Mouse (Mus musculus) megakaryocyte progenitor cell, adult 5-6 weeks (primary cell): ENCODE measurements at regions not wholly inside any gene's neighbourhood (a gene's known extent, or its start where the extent isn't known, plus 50 kb on each side); places are given as distances from the start of the nearest gene placed in this dataset.
"Not testable (repeated sequence)": the region's sequence is repeated elsewhere in the genome, so short reads cannot be mapped to it uniquely, and the experiment has no call there.

Experiments
- ATAC-seq: replicated peaks from 2 replicates; pipeline ENCODE4 v1.8.0; 2016; ENCODE audit warnings: mild to moderate bottlenecking, moderate TSS enrichment, inconsistent platforms; ENCODE audit not compliant: poor library complexity

DNA sequence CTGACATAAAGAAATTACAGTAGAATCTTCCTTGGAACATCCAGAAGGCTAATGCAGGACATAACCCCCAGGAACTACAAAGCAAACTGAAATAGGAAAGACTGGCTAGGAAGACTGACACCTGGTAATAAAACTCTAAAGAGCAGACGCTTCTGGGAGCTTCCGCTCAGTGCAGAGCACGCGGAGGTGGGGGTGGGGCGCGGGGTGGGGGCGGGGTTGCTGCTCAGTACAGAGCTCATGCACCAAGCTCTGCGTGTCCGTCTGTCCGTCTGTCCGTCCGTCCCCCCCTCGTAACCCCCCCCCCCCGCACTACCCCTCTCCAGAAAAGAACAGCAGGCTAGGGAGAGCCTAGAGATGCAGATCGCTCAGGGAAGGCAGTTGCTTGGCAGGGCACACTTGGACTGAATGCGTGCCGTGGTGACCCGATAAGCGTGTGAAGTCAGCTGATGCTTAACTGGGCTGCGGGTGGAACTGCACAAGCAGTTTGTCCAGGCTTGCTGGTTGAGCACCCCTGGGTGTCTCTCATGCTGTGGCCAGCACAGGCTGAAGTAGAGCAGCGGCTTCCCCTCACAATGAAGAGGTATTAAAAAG lies 137.9 kb upstream of the Rapgef5 start:
- ATAC-seq, result peak; percentile 65

DNA sequence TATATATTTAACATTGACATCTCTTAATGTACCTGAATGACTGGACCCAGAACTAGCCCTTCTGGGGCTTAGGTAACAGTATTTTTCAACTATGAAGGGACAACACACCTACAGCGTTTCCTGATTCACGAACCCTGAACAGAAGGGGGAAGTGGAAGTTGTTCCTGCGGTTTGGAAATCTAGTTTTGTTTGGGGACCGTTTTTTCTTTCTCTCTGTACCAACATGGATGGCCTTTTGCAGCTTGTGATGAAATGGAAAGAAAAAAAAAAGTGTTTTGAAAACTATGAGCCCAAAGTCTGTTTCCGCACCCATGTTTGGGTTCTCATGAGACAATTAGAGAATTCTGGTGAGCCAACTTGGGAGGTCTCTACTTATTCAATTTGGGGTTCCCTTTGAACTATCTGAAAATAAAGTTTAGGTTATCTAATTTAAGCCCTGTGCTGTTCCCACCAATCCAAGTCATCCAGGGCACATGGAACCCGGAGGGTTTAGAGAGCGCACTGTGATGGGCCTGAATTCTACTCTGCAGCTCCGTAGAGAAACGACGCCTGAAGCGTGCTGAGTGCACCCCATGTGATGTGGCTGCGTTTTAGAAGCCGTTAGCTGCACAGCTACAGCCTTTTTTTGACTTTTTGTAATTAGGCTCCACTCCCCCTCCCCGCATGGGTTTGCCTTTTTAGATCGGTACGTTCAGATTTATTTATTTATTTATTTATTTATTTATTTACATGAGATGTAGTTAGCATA lies 137.0 kb upstream of the Rapgef5 start:
- peak; percentile 83 for ATAC-seq

- ATAC-seq, result no peak
Observed at GRCm38 (mm10) chr12:117380836-117381235, 135.4 kb upstream of the Rapgef5 start.

GRCm38 (mm10) chr12:117382727-117383126 lies 133.6 kb upstream of the Rapgef5 start:
- not testable (repeated sequence) for ATAC-seq

DNA sequence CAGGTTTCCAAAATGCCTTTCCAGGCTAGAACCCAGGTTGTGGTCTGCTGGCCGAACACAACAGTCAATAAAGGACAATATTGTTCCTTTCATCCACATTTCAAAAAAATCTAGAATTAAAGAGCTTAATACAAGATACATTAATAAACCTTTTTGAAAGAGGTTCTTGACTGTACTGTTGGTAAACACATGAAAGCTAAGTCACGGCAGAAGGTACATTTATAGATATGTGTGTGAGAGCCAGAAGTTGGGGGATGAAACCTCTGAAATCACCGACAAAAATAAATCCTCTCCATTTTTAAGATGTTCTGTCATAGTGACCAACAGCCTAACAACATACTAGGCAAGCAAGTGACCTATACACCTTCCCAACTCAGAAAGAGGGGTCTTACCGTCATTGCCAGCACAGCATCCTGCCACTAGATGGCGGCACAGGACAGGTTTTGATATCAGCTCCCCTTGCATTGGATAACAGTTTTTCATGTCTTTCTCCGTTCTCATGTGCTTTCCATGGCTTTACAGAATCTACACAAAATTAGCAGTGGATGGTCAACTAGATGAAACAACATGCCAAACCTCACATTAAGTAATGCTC lies 131.1 kb upstream of the Rapgef5 start:
- ATAC-seq, result peak; percentile 97

DNA sequence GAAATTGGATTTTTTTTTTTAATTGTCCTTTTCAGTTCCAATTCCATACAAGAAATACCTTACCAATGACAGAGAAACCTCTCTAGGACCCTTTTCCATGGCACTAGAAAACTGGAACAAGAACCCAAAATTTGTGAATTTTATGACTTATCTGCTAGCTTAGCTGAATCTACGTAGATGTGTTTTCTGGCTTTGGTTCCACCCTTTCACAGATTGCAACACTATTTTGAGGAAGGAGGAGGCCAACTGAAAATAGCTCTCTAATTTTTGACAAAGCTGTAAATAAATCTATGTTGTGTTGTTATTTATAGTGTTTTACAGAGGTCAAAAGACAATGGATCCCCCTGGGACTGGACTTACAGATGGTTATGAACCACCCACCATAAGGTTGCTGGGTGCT lies 130.6 kb upstream of the Rapgef5 start:
- ATAC-seq, result peak; percentile 70

- no peak for ATAC-seq
Observed at GRCm38 (mm10) chr12:117386957-117387356, 129.3 kb upstream of the Rapgef5 start.

DNA sequence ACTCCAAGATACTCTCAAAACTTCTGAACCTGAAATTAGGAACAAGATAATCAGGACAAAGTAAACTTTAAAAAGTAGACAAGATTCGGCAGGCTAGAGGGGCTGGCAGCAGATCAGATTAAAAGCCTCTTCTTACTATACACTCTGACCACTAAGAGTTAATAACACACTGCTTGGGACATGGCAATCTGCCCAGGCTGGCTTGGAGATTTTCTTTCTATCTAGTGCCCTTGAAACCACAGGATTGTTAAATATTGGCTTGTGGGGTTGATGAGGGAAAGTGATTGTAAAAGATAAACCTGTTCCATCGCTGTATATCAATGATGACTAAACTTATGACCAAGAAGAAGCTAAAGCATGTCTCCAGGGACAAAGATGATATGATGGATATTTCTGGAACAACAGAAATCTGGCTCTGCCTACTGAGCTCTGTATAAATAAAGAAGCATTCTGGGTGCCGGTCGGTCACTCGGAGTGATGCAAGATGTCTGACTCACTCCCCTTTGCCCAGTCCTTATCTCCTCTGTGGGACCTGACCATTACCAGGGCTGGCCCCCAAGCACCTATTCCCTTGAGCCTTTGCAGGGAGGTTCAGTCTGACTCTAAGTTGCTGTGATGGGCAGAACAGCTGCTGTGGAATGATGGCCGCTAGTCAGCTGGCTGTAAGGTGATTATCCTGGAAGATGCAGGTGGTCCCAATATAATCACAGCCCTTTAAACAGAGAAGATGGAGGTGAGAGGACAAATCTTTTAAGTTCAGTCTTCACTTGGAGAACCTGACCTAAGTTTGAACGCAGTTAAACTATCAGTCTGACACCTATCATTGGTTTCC lies 126.5 kb upstream of the Rapgef5 start:
- ATAC-seq, result no peak

DNA sequence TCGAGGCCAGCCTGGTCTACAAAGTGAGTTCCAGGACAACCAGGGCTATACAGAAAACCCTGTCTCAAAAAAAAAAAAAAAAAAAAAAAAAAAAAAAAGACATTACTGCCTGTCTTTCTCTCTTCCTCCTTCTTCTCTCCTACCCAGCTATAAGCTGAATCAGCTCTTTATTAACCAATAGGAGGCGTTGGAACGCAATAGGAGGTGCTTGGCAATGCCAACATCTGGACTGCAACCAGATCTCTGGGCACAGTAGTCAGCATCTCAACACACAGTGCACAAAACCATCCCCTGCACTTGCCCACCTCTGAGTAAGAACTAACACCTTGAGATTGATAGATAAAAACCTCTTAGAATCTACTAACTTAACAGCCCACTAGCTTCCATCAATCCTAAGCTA lies 118.8 kb upstream of the Rapgef5 start:
- ATAC-seq, result peak; percentile 46

GRCm38 (mm10) chr12:117403513-117404156 lies 112.6 kb upstream of the Rapgef5 start:
- peak; percentile 83 for ATAC-seq

GRCm38 (mm10) chr12:117404157-117404752 lies 112.0 kb upstream of the Rapgef5 start:
- peak; percentile 45 for ATAC-seq

DNA sequence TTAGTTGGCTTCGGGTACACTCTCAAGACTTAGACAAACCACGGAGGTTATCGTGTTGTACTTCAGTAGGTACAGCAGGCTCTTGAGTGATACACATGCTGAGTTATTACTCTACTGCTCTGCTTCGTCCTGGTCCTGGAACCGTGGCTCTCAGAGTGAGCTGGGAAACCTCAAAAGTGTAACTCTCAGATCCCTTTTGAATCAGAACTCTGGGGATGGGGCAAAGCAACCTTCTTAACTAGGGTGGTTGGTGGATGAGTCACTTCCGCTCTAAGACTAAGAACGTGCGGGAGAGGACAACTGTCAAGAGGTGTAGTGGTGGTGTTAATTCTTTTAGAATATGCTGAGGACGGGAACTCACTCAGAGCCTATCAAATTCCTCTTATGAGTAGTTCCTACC lies 109.4 kb upstream of the Rapgef5 start:
- no peak for ATAC-seq

DNA sequence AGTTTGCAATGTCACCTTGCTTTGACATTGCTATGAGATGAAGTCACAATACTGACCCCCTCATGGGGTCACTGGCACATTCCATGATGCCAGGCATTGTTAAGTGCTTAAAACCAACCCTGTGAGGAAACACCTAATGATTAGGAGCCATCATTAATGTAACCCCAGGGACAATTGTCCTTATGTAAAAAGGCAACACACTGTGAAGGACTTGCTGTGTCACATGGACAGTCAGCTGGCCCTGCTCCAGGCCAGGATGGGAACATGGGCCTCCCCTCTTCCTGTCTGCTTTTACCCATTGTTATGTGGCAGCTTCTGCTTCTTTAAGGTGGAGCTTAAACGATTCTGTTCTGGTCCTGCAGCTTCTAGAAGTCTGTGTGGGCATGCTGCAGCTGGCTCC lies 105.7 kb upstream of the Rapgef5 start:
- 0 out of 2 replicates have a peak, but pooled peaks have one; percentile 18 for ATAC-seq

- ATAC-seq, result peak; percentile 57
Observed at GRCm38 (mm10) chr12:117412257-117412656, 104.0 kb upstream of the Rapgef5 start.

DNA sequence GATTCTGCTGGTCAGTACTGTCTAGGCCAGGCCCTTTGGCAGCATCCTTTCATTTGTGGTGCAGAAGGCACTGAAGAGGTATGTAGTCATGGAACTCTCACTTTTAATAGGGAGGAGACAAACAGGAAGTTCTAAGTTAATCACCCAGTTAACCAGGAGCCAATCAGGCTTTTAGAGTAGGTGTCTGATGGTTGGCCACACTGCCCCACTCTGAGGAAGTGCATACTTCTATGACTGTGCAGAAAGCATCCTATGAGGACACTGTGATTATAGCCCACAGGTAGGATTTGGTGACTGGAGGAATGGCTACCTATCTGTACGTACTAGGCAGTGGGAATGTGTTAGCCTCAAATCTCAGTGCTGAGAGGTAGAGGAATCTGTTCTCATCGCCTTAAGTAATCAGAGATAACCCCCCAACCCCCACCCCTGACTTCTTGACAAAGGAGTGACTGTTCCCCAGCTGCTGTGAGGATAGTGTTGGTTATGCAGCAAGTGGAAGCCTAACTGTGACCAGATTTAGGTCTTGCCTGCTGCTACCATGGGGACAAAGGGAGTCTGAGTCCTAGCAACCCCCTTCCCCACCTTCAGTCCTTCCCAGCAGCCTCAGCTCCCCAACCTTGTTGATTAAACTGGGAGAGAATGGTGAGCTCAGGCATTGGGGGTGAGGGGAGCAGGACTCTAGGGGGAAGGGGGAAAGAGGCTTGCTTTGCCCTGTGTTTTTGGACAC lies 103.3 kb upstream of the Rapgef5 start:
- peak; percentile 42; the same call in 1 of the 2 replicates for ATAC-seq

DNA sequence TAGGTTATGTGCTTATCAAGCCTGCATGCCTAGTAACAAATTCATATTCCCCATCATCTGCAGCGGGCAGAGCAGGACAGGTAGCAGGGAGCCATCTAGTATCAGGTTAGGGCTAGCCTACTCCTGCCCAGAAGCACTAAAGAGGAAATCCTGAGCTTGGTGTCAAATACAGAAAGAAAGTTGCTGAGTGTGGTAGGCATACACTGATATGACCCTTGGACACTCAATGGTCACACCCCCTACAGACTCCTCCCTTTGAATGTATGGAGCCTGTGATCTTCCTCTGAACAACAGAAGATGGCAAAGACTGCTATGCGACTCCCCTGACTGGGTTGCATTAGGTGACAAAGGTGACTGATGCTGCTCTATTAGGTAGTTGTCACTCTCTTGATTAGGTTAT lies 102.3 kb upstream of the Rapgef5 start:
- no peak for ATAC-seq

GRCm38 (mm10) chr12:117415146-117415545 lies 101.1 kb upstream of the Rapgef5 start:
- ATAC-seq, result no peak

- peak; percentile 83 for ATAC-seq
Observed at GRCm38 (mm10) chr12:117417991-117418390, 98.3 kb upstream of the Rapgef5 start.

DNA sequence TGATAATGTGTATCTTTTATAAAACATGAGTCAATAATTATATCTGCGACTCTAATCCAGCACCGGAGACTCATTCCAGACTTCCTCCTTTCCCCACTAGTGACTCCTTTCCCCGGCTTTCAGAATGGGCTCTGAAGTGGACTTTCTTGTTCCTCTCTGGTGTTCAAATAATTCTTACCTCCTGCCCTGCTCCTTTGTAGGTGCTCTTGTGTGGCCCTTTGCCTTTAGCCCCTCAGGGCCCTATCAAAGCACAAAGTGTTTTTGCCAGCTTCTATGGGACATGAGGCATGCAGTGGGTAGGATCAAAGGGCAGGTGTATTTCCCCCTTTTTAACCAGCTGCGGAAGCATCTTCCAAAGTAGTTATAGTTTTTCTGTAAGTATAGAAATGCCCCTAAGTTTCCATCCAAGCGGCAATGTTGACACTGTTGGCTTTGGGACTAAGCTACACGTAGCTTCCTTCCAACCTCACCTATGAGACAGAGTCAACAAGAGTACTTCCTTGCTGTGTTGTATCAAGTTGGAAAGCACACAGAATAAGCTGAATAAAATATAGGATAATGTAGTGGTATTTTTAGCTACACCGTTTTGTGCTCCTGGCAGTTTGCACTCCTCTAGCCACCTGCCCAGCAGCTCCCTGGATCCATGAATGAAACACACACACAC lies 93.8 kb upstream of the Rapgef5 start:
- no peak for ATAC-seq
